Comparison of ENCODE assay signal across 9 mouse cellular contexts in genomic region chr12:12287131-12287786, GRCm38 (mm10). TPM values are rescaled to one million over a fixed set of nuclear protein-coding genes. Genes with fewer than 3 reads are reported as not detected.
DNase-seq lines count a peak whose midpoint lies in the region; ATAC-seq and TF ChIP-seq lines count a peak whose summit lies in the region.
"Had no signal": no experiment of that assay in that cellular context is flagged by ENCODE, and none has a peak within 500 bp of the region (broad histone marks: within the 10 kb centered on the region; RNA-seq: fewer than 3 reads in every experiment).

No protein-coding gene starts in this region.

- no peak for ATAC-seq in heart, embryonic 13.5 days (ENCODE audit: extremely low read depth, insufficient number of reproducible peaks, low FRiP score, low TSS enrichment)

- DNase-seq in heart, adult 2 months, result peak in 1 of 2 experiments; percentile 51
- DNase-seq in heart, postnatal 25 days (ENCODE audit: low spot score), result no peak
- peak; percentile 19 to 31 for DNase-seq in B cell, adult 2 months
- DNase-seq in layer of hippocampus, postnatal 36 days, result peak; percentile 27 to 42
- no peak for DNase-seq in spleen, postnatal 10 days (ENCODE audit: low spot score in 2 of 2)

- H3K27ac ChIP-seq in heart, adult 2 months, result peak overlapping the region; percentile 57
- H3K27ac ChIP-seq in brown adipose tissue, adult 24 weeks (replicated peaks; ENCODE audit: low read depth, low read length), result peak overlapping the region; percentile 19
- H3K27ac ChIP-seq in heart, embryonic 13.5 days (replicated peaks), result peak overlapping the region; percentile 77
- peak overlapping the region; percentile 59 for H3K27ac ChIP-seq in olfactory bulb, adult 2 months (ENCODE audit: insufficient read depth, low read depth, low read length)

- H3K4me1 ChIP-seq in heart, adult 2 months (ENCODE audit: control insufficient read depth, insufficient read depth, low read length), result peaks cover 9% of the 10 kb centered on the region
- peaks cover 23% of the 10 kb centered on the region for H3K4me1 ChIP-seq in brown adipose tissue, adult 24 weeks (ENCODE audit: control insufficient read depth, insufficient read depth, insufficient read length, low read length)
- peaks cover 83% of the 10 kb centered on the region for H3K4me1 ChIP-seq in heart, embryonic 13.5 days
- peaks cover 18% of the 10 kb centered on the region for H3K4me1 ChIP-seq in olfactory bulb, adult 2 months (ENCODE audit: control insufficient read depth, insufficient read depth, low read length)

- H3K79me2 ChIP-seq in heart, adult 2 months (replicated peaks; ENCODE audit: control insufficient read depth, insufficient read depth, low read length), result no peaks in the 10 kb centered on the region

- 0 out of 2 replicates have a peak overlapping the region, but pooled peaks have one; percentile 32 for H3K9ac ChIP-seq in heart, adult 2 months (ENCODE audit: low read depth, low read length)
- H3K9ac ChIP-seq in heart, embryonic 13.5 days, result peak overlapping the region; percentile 69

- peak overlapping the region; percentile 61 for H3K4me2 ChIP-seq in heart, embryonic 13.5 days

- no peaks in the 10 kb centered on the region for H3K27me3 ChIP-seq in heart, adult 2 months (ENCODE audit: control insufficient read depth, insufficient read depth, low read length)
- no peaks in the 10 kb centered on the region for H3K27me3 ChIP-seq in heart, embryonic 13.5 days (replicated peaks)

- peak overlapping the region; percentile 3; the same call in 1 of the 2 replicates for H3K4me3 ChIP-seq in heart, adult 2 months
- no peak overlapping the region; the same call in 1 of the 2 replicates for H3K4me3 ChIP-seq in brown adipose tissue, adult 24 weeks (ENCODE audit: insufficient read depth, low read depth, low read length)
- peak overlapping the region; percentile 31 for H3K4me3 ChIP-seq in heart, embryonic 13.5 days
- H3K4me3 ChIP-seq in olfactory bulb, adult 2 months (ENCODE audit: insufficient read depth, low read depth, low read length), result no peak overlapping the region

- no peak for TF ChIP-seq POLR2A in heart, adult 2 months (IDR thresholded peaks at IDR 0.05; ENCODE audit: insufficient read depth, low read depth, low read length)
- TF ChIP-seq POLR2A in olfactory bulb, adult 2 months (IDR thresholded peaks at IDR 0.05; ENCODE audit: insufficient read depth, low read depth, low read length), result no peak

- H3K9me3 ChIP-seq in heart, embryonic 13.5 days, result no peaks in the 10 kb centered on the region
- H3K9me3 ChIP-seq: G1E had no signal

- no peaks in the 10 kb centered on the region; the same call in none of the 2 replicates for H3K36me3 ChIP-seq in heart, adult 2 months (ENCODE audit: control insufficient read depth, insufficient read depth, low read length)
- no peaks in the 10 kb centered on the region for H3K36me3 ChIP-seq in heart, embryonic 13.5 days
- H3K36me3 ChIP-seq: G1E had no signal

- TF ChIP-seq EP300 in heart, adult 2 months (IDR thresholded peaks at IDR 0.05; ENCODE audit: insufficient read depth, low read depth, low read length), result no peak

- WGBS in heart, adult 2 months, result 40% methylated on average over 9 of the region's 9 CpGs
- WGBS in heart, embryonic 13.5 days, result 22% methylated on average over 9 of the region's 9 CpGs
- 19% methylated on average over 9 of the region's 9 CpGs for WGBS in olfactory bulb, adult 2 months

- intact Hi-C loops in heart, adult 2 months (cut with DNase I), result no loop called here
- intact Hi-C loops in heart, postnatal 25 days (cut with DNase I), result no loop called here

- no peak for TF ChIP-seq CTCF in heart, adult 2 months (IDR thresholded peaks at IDR 0.05)
- TF ChIP-seq CTCF in olfactory bulb, adult 2 months (IDR thresholded peaks at IDR 0.05; ENCODE audit: insufficient read depth, low read depth, low read length), result no peak

RNA-seq across cellular contexts. Expression of gene Fam49a, which starts 25.3 kb away (rescaled TPM):
- 1 to 10 TPM; 7.1 to 9.8 TPM for total RNA-seq in heart, adult 2 months (2021)
- 4.1 and 6.5 TPM in 2 replicates for polyA plus RNA-seq in heart, adult 2 months (2012; rRNA removed)
- 1 to 10 TPM; 9.5 to 10.0 TPM for total RNA-seq in heart, postnatal 25 days (2021)
- 16.8 and 23.9 TPM in 2 replicates for polyA plus RNA-seq in brown adipose tissue, adult 24 weeks (2012; ENCODE audit: insufficient read depth, insufficient read length, missing spikeins)
- polyA plus RNA-seq in heart, embryonic 13.5 days (2015; fragmentation: Nextera tagmentation; extraction: Ambion mirVana), result 27.8 and 29.0 TPM in 2 replicates
- 100 to 1,000 TPM; 173 to 178 TPM for total RNA-seq in layer of hippocampus, postnatal 36 days (2021)
- polyA plus RNA-seq in olfactory bulb, adult 2 months (2012; ENCODE audit: insufficient read depth, insufficient read length, low replicate concordance, missing spikeins), result not detected in 2 replicates
- polyA plus RNA-seq: G1E had no signal

Comparison
In these comparisons a context has a peak if more than half of its experiments do, and no peak if none do; other contexts are left out.
1. DNase-seq: peak in B cell, adult 2 months (2 of 2) and layer of hippocampus, postnatal 36 days (2 of 2); none in heart, postnatal 25 days (single experiment) and spleen, postnatal 10 days (0 of 2).
2. H3K27ac ChIP-seq: peak in every context shown above with its lines; median percentile 77 in heart, embryonic 13.5 days; 59 in olfactory bulb, adult 2 months; 57 in heart, adult 2 months; 19 in brown adipose tissue, adult 24 weeks.
3. H3K4me3 ChIP-seq: peak in heart, adult 2 months (single experiment) and heart, embryonic 13.5 days (single experiment); none in brown adipose tissue, adult 24 weeks (single experiment) and olfactory bulb, adult 2 months (single experiment).